Mouse (Mus musculus): Measurements from ENCODE around the gene Ppp1r12a.

- TF ChIP-seq CTCF (conservative IDR thresholded peaks at IDR 0.05; ENCODE audit: low read length) (no peak), NANOG (IDR thresholded peaks at IDR 0.05; ENCODE audit: borderline replicate concordance, low read length) (no peak), POU5F1 (IDR thresholded peaks at IDR 0.05; ENCODE audit: borderline replicate concordance, low read length) (no peak)
Measured at GRCm38 (mm10) chr10:108182386-108182785, 20.4 kb downstream of the Ppp1r12a start.

All from E14TG2a.4 (cell line).